ENCODE assay signal across 21 mouse cellular contexts in genomic region chr7:28876099-28876498, GRCm38 (mm10). TPM values are rescaled to one million over a fixed set of nuclear protein-coding genes. Genes with fewer than 3 reads are reported as not detected.
"Had no signal": no experiment of that assay in that cellular context is flagged by ENCODE, and none has a peak within 500 bp of the region (broad histone marks: within the 10 kb centered on the region; RNA-seq: fewer than 3 reads in every experiment).

No protein-coding gene starts in this region.

- DNase-seq: kidney, adult 18-20 months; kidney, postnatal 25 days; layer of hippocampus, adult 9-11 months; liver; lung, adult 2 months; lung, postnatal 14 days; lung, postnatal 4 days; midbrain, embryonic 14.5 days; thymus, adult 18-20 months; thymus, postnatal 36 days had no signal

- H3K4me2 ChIP-seq: limb, embryonic 13.5 days; liver, embryonic 15.5 days; midbrain, embryonic 11.5 days; neural tube, embryonic 12.5 days; neural tube, embryonic 15.5 days had no signal

- H3K36me3 ChIP-seq: limb, embryonic 10.5 days; limb, embryonic 13.5 days; liver, embryonic 15.5 days; neural tube, embryonic 12.5 days; neural tube, embryonic 15.5 days had no signal

- H3K27me3 ChIP-seq: limb, embryonic 13.5 days; neural tube, embryonic 12.5 days; neural tube, embryonic 15.5 days had no signal

- H3K4me3 ChIP-seq: layer of hippocampus, adult 2 months; limb, embryonic 10.5 days; limb, embryonic 13.5 days; liver, embryonic 15.5 days; neural tube, embryonic 12.5 days; neural tube, embryonic 15.5 days had no signal

RNA-seq across cellular contexts. Expression of gene Capn12, which starts 5.1 kb away (rescaled TPM):
- total RNA-seq: megakaryocyte progenitor cell, adult 5-6 weeks; megakaryocyte-erythroid progenitor cell, adult 5-6 weeks had no signal

RNA-seq across cellular contexts. Expression of gene Lgals7, which starts 12.4 kb away (rescaled TPM):
- total RNA-seq: layer of hippocampus, adult 2 months; layer of hippocampus, postnatal 25 days; megakaryocyte-erythroid progenitor cell, adult 5-6 weeks had no signal
- polyA plus RNA-seq: small intestine, adult 2 months had no signal
